Mouse (Mus musculus) skeletal muscle tissue, postnatal 0 days (tissue): ENCODE data around the gene Klhdc9. TPM values are rescaled to one million over a fixed set of nuclear protein-coding genes. Genes with fewer than 3 reads are reported as not detected.

Experiments used
- polyA plus RNA-seq: library from polyadenylated mRNA; unstranded; fragments of >200 nt; fragmentation: Nextera tagmentation; extraction: Ambion mirVana; gene quantifications from 2 replicates; pipeline ENCODE4 v1.2.1, GENCODE M21; 2015

Gene Klhdc9
- polyA plus RNA-seq: 1.3 and 1.7 TPM in 2 replicates

GRCm38 (mm10) chr1:171360656-171361055, at the start of gene Klhdc9:
Gene Klhdc9 (minus strand): TSS chr1:171360798.

GRCm38 (mm10) chr1:171388376-171389102, 27.9 kb upstream of the Klhdc9 start, which contains the start of gene Arhgap30:
Gene Arhgap30 (plus strand): TSS chr1:171388954.

GRCm38 (mm10) chr1:171369845-171370556, 9.4 kb upstream of the Klhdc9 start, which contains the start of gene Nectin4:
Gene Nectin4 (plus strand): TSS chr1:171370099.

GRCm38 (mm10) chr1:171345225-171346094, 15.1 kb downstream of the Klhdc9 start, which contains the start of the genes Nit1 and Pfdn2:
Gene Nit1 (minus strand): TSS chr1:171345646.
Gene Pfdn2 (plus strand): TSS chr1:171345670.

GRCm38 (mm10) chr1:171328839-171329432, 31.7 kb downstream of the Klhdc9 start, which contains the start of gene Dedd:
Gene Dedd (plus strand): TSS chr1:171329145.

Other genes starting within 250 kb of the Klhdc9 start
- 1.7 and 1.8 TPM in 2 replicates for gene Cfap126, start 246.9 kb downstream of the Klhdc9 start, polyA plus RNA-seq
- gene Sdhc, start 210.2 kb downstream of the Klhdc9 start, polyA plus RNA-seq: 450 and 454 TPM in 2 replicates
- 35.1 and 37.5 TPM in 2 replicates for gene Mpz, start 210.1 kb downstream of the Klhdc9 start, polyA plus RNA-seq
- 4.4 and 6.3 TPM in 2 replicates for gene Pcp4l1, start 164.5 kb downstream of the Klhdc9 start, polyA plus RNA-seq
- 0.22 and 0.23 TPM in 2 replicates for gene Nr1i3, start 146.8 kb downstream of the Klhdc9 start, polyA plus RNA-seq
- gene Tomm40l, start 138.3 kb downstream of the Klhdc9 start, polyA plus RNA-seq: 25.0 and 27.9 TPM in 2 replicates
- gene Apoa2, start 135.7 kb downstream of the Klhdc9 start, polyA plus RNA-seq: 8.5 and 10.4 TPM in 2 replicates
- 73.3 and 108 TPM in 2 replicates for gene Fcer1g, start 126.4 kb downstream of the Klhdc9 start, polyA plus RNA-seq
- 6.3 and 7.5 TPM in 2 replicates for gene Adamts4, start 110.4 kb downstream of the Klhdc9 start, polyA plus RNA-seq
- gene Ndufs2, start 109.4 kb downstream of the Klhdc9 start, polyA plus RNA-seq: 474 and 493 TPM in 2 replicates
- 23.7 and 25.4 TPM in 2 replicates for gene B4galt3, start 90.5 kb downstream of the Klhdc9 start, polyA plus RNA-seq
- gene Ppox, start 79.6 kb downstream of the Klhdc9 start, polyA plus RNA-seq: 18.2 and 22.7 TPM in 2 replicates
- 23.7 and 24.2 TPM in 2 replicates for gene Usp21, start 72.8 kb downstream of the Klhdc9 start, polyA plus RNA-seq
- gene Ufc1, start 65.8 kb downstream of the Klhdc9 start, polyA plus RNA-seq: 77.6 and 87.2 TPM in 2 replicates
- 31.9 and 35.7 TPM in 2 replicates for gene Dedd, start 31.7 kb downstream of the Klhdc9 start, polyA plus RNA-seq
- gene Nit1, start 15.2 kb downstream of the Klhdc9 start, polyA plus RNA-seq: 27.6 and 32.2 TPM in 2 replicates
- gene Pfdn2, start 15.1 kb downstream of the Klhdc9 start, polyA plus RNA-seq: 98.8 and 101 TPM in 2 replicates
- 0.24 and 1.5 TPM in 2 replicates for gene Nectin4, start 9.3 kb upstream of the Klhdc9 start, polyA plus RNA-seq
- gene Arhgap30, start 28.2 kb upstream of the Klhdc9 start, polyA plus RNA-seq: 1.8 and 2.5 TPM in 2 replicates
- gene Usf1, start 50.5 kb upstream of the Klhdc9 start, polyA plus RNA-seq: 34.2 and 34.8 TPM in 2 replicates
- gene Tstd1, start 58.1 kb upstream of the Klhdc9 start, polyA plus RNA-seq: 1.1 and 1.5 TPM in 2 replicates
- gene F11r, start 76.7 kb upstream of the Klhdc9 start, polyA plus RNA-seq: 20.5 and 28.3 TPM in 2 replicates
- gene Alyref2, start 142.7 kb upstream of the Klhdc9 start, polyA plus RNA-seq: 11.3 and 13.8 TPM in 2 replicates
- not detected in 2 replicates for gene Itln1, start 174.5 kb upstream of the Klhdc9 start, polyA plus RNA-seq
- gene Cd244a, start 198.4 kb upstream of the Klhdc9 start, polyA plus RNA-seq: 0.16 TPM in 1 of 2 replicates, not detected in the other
- 0.24 and 0.38 TPM in 2 replicates for gene Ly9, start 246.6 kb upstream of the Klhdc9 start, polyA plus RNA-seq